Mouse (Mus musculus) layer of hippocampus, adult 8-10 months (tissue): Measurements from ENCODE around the gene Pdzd2. TPM values are rescaled to one million over a fixed set of nuclear protein-coding genes. Genes with fewer than 3 reads are reported as not detected.

Experiments used
- DNase-seq, 2 experiments: peaks; one replicate each; pipeline ENCODE4 v3.0.0; 2022; ENCODE audit warnings: low spot score in 2 of 2
- total RNA-seq, 4 experiments: library from RNA; stranded (reverse); gene quantifications; 2 replicates each; pipeline ENCODE4 v1.2.4; 2022

Gene Pdzd2
- total RNA-seq, 4 experiments from 2014 or later, result 45.8 to 56.3 (median 53.1) TPM

- peak; percentile 52 to 73 for DNase-seq
These were observed 248.8 kb downstream of the Pdzd2 start for GRCm38 (mm10) chr15:12490969-12491368.

- DNase-seq, result no peak
These were observed 249.2 kb downstream of the Pdzd2 start for GRCm38 (mm10) chr15:12490527-12490926.

GRCm38 (mm10) chr15:12488316-12488715 is 251.4 kb downstream of the Pdzd2 start:
- DNase-seq, result no peak

- no peak for DNase-seq
These were observed 258.5 kb downstream of the Pdzd2 start for GRCm38 (mm10) chr15:12481261-12481660.

GRCm38 (mm10) chr15:12480369-12480768 is 259.4 kb downstream of the Pdzd2 start:
- no peak for DNase-seq

GRCm38 (mm10) chr15:12479326-12479725 is 260.4 kb downstream of the Pdzd2 start:
- DNase-seq, result no peak

- DNase-seq, result no peak
These were observed 266.1 kb downstream of the Pdzd2 start for GRCm38 (mm10) chr15:12473596-12473995.

- no peak for DNase-seq
These were observed 267.1 kb downstream of the Pdzd2 start for GRCm38 (mm10) chr15:12472646-12473045.

- no peak for DNase-seq
These were observed 268.6 kb downstream of the Pdzd2 start for GRCm38 (mm10) chr15:12470900-12471838.

GRCm38 (mm10) chr15:12468625-12469024 is 271.1 kb downstream of the Pdzd2 start:
- DNase-seq, result no peak

GRCm38 (mm10) chr15:12465748-12466147 is 274.0 kb downstream of the Pdzd2 start:
- DNase-seq, result no peak

- DNase-seq, result no peak
These were observed 282.9 kb downstream of the Pdzd2 start for GRCm38 (mm10) chr15:12456808-12457207.

GRCm38 (mm10) chr15:12453343-12453742 is 286.4 kb downstream of the Pdzd2 start:
- DNase-seq, result no peak

GRCm38 (mm10) chr15:12452141-12452995 is 287.4 kb downstream of the Pdzd2 start:
- no peak for DNase-seq

- no peak for DNase-seq
These were observed 288.3 kb downstream of the Pdzd2 start for GRCm38 (mm10) chr15:12451448-12451847.

- no peak for DNase-seq
These were observed 288.9 kb downstream of the Pdzd2 start for GRCm38 (mm10) chr15:12450790-12451189.

- DNase-seq, result no peak
These were observed 290.4 kb downstream of the Pdzd2 start for GRCm38 (mm10) chr15:12449321-12449720.

- peak; percentile 82 to 84 for DNase-seq
These were observed 292.7 kb downstream of the Pdzd2 start for GRCm38 (mm10) chr15:12447021-12447434.

- DNase-seq, result no peak
These were observed 295.2 kb downstream of the Pdzd2 start for GRCm38 (mm10) chr15:12444551-12444950.

GRCm38 (mm10) chr15:12439351-12439751 is 300.4 kb downstream of the Pdzd2 start:
- no peak for DNase-seq

GRCm38 (mm10) chr15:12438691-12439090 is 301.0 kb downstream of the Pdzd2 start:
- DNase-seq, result no peak

- no peak for DNase-seq
These were observed 301.6 kb downstream of the Pdzd2 start for GRCm38 (mm10) chr15:12438081-12438480.
